8 mouse cellular contexts compared by ENCODE assay signal in the genomic region with DNA sequence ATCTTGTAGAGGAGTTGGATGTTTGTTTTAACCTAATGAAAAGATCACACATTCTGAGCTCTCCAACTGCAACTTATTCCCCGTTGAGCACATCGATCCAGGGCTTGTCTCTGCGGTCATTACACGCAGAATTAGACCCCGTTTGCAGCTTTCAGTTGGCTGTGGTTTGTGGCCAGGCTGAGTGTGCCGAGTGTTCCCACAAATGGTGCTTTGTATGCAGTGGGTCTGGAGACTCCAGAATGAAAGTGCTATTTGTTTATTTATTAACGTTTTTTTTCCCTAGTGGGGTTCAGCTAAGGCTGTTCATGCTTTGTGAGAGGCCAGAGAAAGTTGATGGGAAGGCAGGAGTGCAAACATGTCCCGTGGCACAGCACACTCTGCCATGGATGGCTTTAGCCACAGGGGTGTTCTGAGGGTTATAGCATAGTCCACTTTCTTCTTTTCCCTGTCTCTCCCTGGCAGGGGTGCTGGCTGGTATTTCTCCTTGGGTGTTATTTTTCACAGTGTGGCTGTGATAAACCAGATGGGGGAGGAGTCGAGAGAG.
"Had no signal": no experiment of that assay in that cellular context is flagged by ENCODE, and none has a peak within 500 bp of the region (broad histone marks: within the 10 kb centered on the region; RNA-seq: fewer than 3 reads in every experiment).

No protein-coding gene starts in this region.

- H3K4me1 ChIP-seq: midbrain, embryonic 13.5 days had no signal

- H3K36me3 ChIP-seq: midbrain, embryonic 13.5 days had no signal

- H3K4me3 ChIP-seq: midbrain, embryonic 13.5 days had no signal

- ATAC-seq: intestine, embryonic 16.5 days; midbrain, embryonic 13.5 days had no signal

- H3K27ac ChIP-seq: liver, embryonic 14.5 days; midbrain, embryonic 13.5 days had no signal

- H3K27me3 ChIP-seq: midbrain, embryonic 13.5 days had no signal

- DNase-seq: kidney, adult 8-10 months; kidney, postnatal 25 days; lung, adult 18-20 months; right cerebral cortex, postnatal 14 days; thymus, postnatal 14 days had no signal

- H3K4me2 ChIP-seq: midbrain, embryonic 13.5 days had no signal

- H3K9me3 ChIP-seq: midbrain, embryonic 13.5 days had no signal

- H3K9ac ChIP-seq: liver, embryonic 14.5 days; midbrain, embryonic 13.5 days had no signal
